Mouse (Mus musculus) right cerebral cortex, postnatal 10 days (tissue): Measurements from ENCODE around the gene Syn1.

Source experiments
- DNase-seq, 2 experiments: peaks; one replicate each; pipeline ENCODE4 v3.0.0; 2021; ENCODE audit warnings: low spot score in 2 of 2

Gene Syn1

DNA sequence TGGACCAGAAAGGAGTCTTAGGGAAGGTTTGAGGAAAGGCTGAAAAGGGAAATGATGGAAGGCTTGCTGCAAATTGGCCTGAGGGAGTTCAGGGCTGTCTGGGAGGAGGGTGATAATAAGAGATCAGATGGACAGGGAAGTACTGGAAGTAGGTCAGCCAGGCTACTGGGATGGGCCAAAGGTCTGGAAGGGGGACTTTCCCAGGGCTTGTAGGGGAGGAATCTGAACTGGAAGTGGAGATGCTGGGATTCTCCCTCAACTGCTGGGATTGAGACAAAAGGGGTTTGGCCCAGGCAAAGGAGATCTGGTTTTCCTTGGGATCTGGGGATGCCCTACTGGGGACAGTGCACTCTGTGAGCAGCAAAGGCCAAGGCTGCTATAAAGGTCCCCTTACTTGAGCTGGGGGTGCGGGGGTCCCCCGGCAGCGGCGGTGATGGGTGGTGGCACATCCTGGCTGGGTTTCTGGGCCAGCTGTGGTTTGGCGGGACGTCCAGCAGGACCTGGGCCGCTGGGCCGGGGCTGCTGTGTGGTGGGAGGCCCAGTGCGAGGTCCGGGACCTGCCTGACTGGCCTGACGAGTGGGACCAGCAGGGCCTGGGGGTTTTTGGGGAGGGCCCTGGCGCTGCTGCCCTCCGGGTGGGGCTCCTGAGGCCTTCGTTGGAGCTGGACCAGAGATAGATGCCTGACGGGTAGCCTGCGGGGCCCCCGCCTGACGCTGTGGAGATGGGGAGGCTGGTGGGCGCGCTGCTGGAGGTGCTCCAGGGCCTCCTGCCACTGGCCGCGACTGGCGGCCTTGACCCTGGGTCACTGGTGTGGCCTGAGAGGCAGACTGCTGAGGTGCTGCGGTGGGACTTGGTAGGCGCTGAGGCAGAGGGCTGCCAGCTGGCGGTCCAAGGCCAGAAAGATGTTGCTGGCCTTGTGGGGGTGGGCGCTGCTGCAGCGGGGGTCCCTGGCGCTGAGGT is 58.4 kb downstream of the Syn1 start:
- no peak for DNase-seq

DNA sequence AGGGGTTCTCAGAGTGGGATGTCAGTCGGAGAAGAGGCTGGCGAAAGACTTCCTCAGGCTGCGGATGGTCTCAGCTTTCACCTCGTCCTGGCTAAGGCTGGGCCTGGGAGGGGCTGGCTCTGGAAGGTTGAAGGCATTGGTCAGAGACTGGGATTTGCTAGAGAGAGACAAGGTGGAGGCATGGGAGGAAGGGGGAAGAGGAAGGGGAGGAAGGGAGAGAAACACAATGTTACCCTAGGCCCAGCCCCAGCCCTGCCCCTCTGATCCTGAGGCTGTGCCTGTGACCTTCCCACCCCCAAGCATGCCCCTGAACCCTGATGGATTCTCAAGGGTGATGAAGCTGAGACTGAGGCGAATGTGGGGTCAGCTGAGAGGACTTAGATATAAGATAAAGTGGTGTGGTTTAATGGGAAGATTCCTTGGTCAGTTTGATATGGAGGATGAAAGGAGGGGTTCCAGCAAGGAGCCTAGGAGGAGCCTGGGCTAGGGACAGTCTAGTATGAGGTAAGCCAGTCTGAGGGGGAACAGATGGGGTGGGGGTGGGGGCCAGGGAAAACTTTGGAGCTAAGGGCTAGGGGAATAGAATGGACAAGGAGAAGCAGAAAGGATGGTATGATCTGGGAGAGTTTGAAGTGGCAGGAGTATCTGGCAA is 59.2 kb downstream of the Syn1 start:
- DNase-seq: no peak

DNA sequence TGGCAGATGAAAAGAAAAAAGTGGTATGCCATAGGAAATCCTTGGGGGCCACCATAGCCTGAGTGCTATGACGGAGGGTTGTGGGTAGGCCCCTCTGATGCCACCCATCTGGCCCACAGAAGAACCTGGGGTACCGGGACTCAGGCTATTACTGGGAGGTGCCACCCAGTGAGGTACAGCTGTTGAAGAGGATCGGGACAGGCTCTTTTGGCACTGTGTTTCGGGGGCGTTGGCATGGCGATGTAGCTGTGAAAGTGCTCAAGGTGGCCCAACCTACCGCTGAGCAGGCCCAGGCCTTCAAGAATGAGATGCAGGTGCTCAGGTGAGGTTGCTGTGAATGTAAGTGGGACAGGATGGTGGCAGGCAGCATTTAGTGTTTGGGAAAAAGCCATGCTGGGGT is 67.0 kb downstream of the Syn1 start:
- no peak for DNase-seq

- peak; percentile 95 to 97 for DNase-seq
These were observed 72.4 kb downstream of the Syn1 start for GRCm38 (mm10) chrX:20848256-20848984.

- DNase-seq: no peak
These were observed 73.0 kb downstream of the Syn1 start for GRCm38 (mm10) chrX:20847816-20848215.

DNA sequence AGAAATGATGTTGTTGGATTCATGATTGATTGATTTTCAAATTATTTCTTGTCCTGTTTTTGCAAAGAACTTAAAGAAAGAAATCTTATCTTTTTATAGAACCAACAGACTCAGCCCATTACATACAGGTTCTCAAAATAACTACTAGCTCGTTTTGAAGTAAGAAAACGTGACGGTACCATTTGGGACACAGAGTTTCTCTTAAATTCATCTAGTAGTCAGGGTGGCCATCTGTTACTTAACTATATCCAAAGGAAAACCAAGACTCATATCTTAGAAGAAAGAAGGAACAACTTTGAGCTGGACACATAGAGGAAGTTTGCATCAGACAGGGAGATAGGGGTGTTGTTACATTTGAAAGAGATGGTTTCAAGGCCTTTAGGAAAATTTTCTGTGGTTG is 73.6 kb downstream of the Syn1 start:
- DNase-seq: no peak

DNA sequence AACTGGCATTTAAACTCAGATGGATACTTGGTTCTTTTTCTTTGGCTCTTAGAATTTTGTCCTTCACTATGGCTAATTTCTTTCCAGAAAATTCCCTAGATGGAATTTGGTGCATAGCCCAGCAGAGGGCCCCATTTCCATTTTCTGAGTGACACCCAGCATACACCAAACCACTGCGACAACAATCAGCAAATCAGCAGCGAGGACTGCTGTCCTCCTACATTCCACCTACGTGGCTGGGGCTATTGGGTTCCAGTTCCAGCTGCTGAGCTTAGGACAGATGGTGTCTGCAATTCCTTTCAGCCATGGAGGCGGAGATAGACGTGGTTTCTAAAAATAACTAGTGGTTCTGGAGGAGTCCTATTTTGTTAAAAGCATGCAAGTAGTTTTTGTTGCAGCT is 91.9 kb downstream of the Syn1 start:
- DNase-seq: peak; percentile 74 to 88

DNA sequence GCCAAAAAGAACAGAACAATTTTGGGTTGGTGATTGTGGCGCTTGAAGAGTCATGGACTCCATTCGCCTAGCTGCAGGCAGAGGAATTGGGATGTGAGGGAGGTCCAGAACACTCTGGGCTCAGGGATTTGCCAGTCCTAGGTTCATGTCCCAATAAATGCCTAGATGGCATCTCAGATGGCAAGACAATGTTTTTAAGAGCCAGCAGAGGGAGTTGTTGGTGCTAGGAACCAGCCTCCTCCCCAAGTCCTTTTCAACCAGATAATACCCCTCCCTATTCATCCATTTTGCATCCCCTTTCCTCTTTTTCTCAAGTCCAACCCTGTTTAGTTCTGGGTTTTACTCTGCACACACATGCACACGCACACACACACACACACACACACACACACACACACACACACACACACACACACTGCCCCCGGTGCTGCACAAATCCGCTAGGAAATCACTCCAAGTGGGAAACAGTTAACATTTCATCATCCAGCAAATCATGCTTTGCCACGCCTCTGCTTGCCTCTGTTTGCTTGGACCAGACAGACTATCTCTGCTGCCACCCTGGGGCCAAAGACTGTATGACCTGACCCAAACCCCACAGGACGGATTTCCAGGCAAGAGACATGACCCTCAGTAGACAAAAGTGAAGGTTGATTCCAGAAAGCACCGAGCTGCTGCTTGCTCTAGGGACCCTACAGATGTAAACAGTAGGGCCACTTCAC is 100.9 kb downstream of the Syn1 start:
- DNase-seq: peak; percentile 53 to 62

GRCm38 (mm10) chrX:20819204-20819628 is 101.6 kb downstream of the Syn1 start:
- DNase-seq: peak; percentile 86 to 89

DNA sequence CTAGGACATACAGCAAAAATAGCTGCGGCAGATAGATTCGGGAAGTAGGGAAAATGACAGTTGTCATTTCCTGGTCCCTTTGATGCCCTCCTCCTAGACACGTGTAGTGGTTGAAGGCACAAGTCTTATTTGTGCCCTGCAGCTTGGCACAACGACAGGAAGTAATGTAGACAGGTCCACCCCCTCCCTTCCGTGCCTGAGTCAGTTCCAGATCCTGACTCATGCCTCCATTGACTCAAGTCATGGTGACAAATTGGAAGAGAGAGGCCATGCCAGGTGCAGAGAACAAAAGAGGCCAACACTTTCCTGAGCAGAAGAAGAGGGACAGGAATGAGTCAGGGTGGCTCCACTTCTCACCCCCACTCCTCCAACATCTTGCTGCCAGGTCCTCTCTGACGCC is 103.8 kb downstream of the Syn1 start:
- peak; percentile 25 to 35 for DNase-seq
